Mouse (Mus musculus): ENCODE data around the gene Plcl2.

- TF ChIP-seq CTCF (IDR thresholded peaks at IDR 0.05 in 2 of 3, conservative IDR thresholded peaks at IDR 0.05 in 1 of 3; ENCODE audit: control insufficient read depth in 1 of 3, insufficient read depth in 1 of 3, low read depth in 2 of 3, low read length in 3 of 3, poor library complexity in 1 of 3, severe bottlenecking in 1 of 3) (no peak), POLR2A (IDR thresholded peaks at IDR 0.05; ENCODE audit: control insufficient read depth in 1 of 2, insufficient read depth in 1 of 2, low read depth in 1 of 2, low read length in 2 of 2, poor library complexity in 1 of 2) (no peak), POLR2AphosphoS2 (IDR thresholded peaks at IDR 0.05; ENCODE audit: low read length) (no peak), GATA1 (IDR thresholded peaks at IDR 0.05; ENCODE audit: low read depth, low read length) (no peak), RCOR1 (IDR thresholded peaks at IDR 0.05; ENCODE audit: low read depth, low read length) (no peak)
These were observed 201.5 kb downstream of the Plcl2 start for GRCm38 (mm10) chr17:50710497-50711222.

Data from MEL (cell line).